Mouse (Mus musculus) heart, embryonic 15.5 days (tissue): ENCODE data around the gene Emid1. TPM values are rescaled to one million over a fixed set of nuclear protein-coding genes. Genes with fewer than 3 reads are reported as not detected.
"Not testable (repeated sequence)": the region's sequence is repeated elsewhere in the genome, so short reads cannot be mapped to it uniquely, and the experiment has no call there.

Experiments
- ATAC-seq: fragments of 200-750 bp; cut with Nextera tagmentation; replicated peaks from 2 replicates; pipeline ENCODE4 v1.8.0; 2017; ENCODE audit warnings: low read depth, moderate TSS enrichment; ENCODE audit not compliant: insufficient number of reproducible peaks, insufficient read depth, low FRiP score
- H3K27ac ChIP-seq: fragments of 300-500 bp; sonication (generic); 2 replicates; pipeline ENCODE4 v1.5.1; 2015; ENCODE audit warnings: mild to moderate bottlenecking, inconsistent platforms
- H3K27me3 ChIP-seq: fragments of 300-500 bp; sonication (generic); 2 replicates; pipeline ENCODE4 v1.6.1; 2015; ENCODE audit warnings: inconsistent platforms
- H3K36me3 ChIP-seq: fragments of 300-500 bp; sonication (generic); 2 replicates; pipeline ENCODE4 v1.6.1; 2015; ENCODE audit warnings: mild to moderate bottlenecking, inconsistent platforms
- H3K4me1 ChIP-seq: fragments of 300-500 bp; sonication (generic); replicated peaks from 2 replicates; pipeline ENCODE4 v1.6.1; 2015; ENCODE audit warnings: inconsistent platforms
- H3K4me2 ChIP-seq: fragments of 300-500 bp; sonication (generic); 2 replicates; pipeline ENCODE4 v1.6.1; 2015; ENCODE audit warnings: inconsistent platforms, mild to moderate bottlenecking, moderate library complexity
- H3K4me3 ChIP-seq: fragments of 300-500 bp; sonication (generic); 2 replicates; pipeline ENCODE4 v1.5.1; 2015; ENCODE audit warnings: mild to moderate bottlenecking, inconsistent platforms
- H3K9ac ChIP-seq: fragments of 300-500 bp; sonication (generic); 2 replicates; pipeline ENCODE4 v1.6.1; 2015; ENCODE audit warnings: mild to moderate bottlenecking, inconsistent platforms
- H3K9me3 ChIP-seq: fragments of 300-500 bp; sonication (generic); replicated peaks from 2 replicates; pipeline ENCODE4 v1.6.1; 2016; ENCODE audit warnings: inconsistent platforms
- WGBS: fragments of 180-500 bp; shearing (Covaris S2); methylation state at CpG from one replicate; pipeline ENCODE4 v1.1.7; 2015; ENCODE audit warnings: mixed read lengths; 5-methylcytosine and 5-hydroxymethylcytosine counted together
- polyA plus RNA-seq: library from polyadenylated mRNA; unstranded; fragments of >200 nt; fragmentation: Nextera tagmentation; extraction: Ambion mirVana; gene quantifications from 2 replicates; pipeline ENCODE4 v1.2.1, GENCODE M21; 2015

Gene Emid1
- polyA plus RNA-seq, 1 experiment from 2014 or later: 6.5 TPM

DNA sequence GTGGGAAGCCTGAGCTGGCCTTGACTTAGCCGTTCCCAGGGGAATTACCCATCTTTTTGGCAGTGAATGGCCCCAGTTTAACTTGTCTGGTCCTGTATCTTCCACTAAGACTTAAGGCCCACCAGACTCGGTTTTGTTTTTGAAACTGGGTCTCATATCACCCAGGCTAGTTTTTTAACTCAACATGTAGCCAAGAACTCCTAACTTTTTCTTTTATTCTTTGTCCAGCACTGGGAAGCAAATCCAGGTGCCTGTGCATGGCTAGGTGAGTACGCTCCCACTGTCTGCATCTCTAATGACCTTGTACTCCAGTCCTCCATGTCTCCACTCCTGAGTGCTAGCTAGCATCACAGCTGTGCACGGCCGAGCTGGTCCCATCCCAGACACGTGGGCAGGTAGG lies 50.4 kb downstream of the Emid1 start:
- 76% methylated on average over 6 of the region's 6 CpGs for WGBS
- no peak overlapping the region for H3K27ac ChIP-seq
- no peaks in the 10 kb centered on the region for H3K27me3 ChIP-seq
- peaks cover 12% of the 10 kb centered on the region for H3K36me3 ChIP-seq
- H3K9me3 ChIP-seq: no peaks in the 10 kb centered on the region
- H3K4me2 ChIP-seq: no peak overlapping the region
- no peak overlapping the region for H3K4me3 ChIP-seq
- no peak overlapping the region for H3K9ac ChIP-seq
- H3K4me1 ChIP-seq: peaks cover 16% of the 10 kb centered on the region
- ATAC-seq: no peak

DNA sequence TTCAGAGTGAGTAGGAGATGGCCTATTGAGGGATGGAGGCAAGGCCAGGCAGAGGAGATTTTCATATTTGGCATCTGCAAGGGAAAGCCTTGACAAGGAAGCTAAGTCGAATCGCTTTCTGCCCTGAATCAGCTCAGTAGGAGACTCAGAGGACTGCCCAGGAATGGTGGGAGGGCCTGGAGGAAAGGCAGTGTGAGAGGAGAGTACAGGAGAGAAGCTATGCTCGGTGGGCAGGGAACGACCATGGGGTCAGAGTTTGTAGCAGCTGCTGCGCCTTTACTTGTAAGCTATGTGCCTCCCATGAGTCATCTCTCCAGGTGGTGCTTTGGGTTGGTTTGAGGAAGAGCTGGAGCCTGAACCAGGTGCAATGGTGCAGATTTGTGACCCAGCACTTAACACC lies 51.3 kb downstream of the Emid1 start:
- ATAC-seq: no peak
- 67% methylated on average over 5 of the region's 5 CpGs for WGBS
- Histone ChIP-seq H3K4me3 (peak overlapping the region; percentile 97), H3K4me1 (peaks cover 23% of the 10 kb centered on the region), H3K9ac (no peak overlapping the region), H3K27ac (no peak overlapping the region), H3K9me3 (no peaks in the 10 kb centered on the region), H3K36me3 (peaks cover 12% of the 10 kb centered on the region), H3K4me2 (peak overlapping the region; percentile 79), H3K27me3 (no peaks in the 10 kb centered on the region)

DNA sequence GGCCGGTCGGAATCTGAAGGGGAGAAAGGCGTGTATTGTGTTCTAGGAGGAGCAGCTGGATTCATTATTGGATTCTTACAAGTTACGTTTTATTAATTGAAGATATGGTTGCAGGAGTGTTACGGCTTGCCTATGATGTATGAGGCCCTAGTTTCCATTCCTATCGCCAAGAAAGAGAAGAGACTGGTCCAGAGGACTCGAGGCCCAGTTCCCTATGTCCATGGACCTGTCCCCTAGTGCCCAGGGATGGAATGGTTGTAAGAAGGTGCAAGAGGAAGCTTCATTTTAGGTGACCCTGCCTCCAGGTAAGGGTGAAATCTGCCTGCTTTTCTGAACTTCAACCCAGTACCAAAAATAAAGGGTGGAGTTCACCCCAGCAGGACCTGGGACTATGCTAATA lies 51.8 kb downstream of the Emid1 start:
- Histone ChIP-seq H3K4me2 (peak overlapping the region; percentile 79), H3K9me3 (no peaks in the 10 kb centered on the region), H3K9ac (peak overlapping the region; percentile 97), H3K36me3 (peaks cover 12% of the 10 kb centered on the region), H3K4me1 (peaks cover 26% of the 10 kb centered on the region), H3K4me3 (peak overlapping the region; percentile 97), H3K27ac (peak overlapping the region; percentile 98), H3K27me3 (no peaks in the 10 kb centered on the region)
- ATAC-seq: no peak
- under 1% methylated on average over 7 of the region's 7 CpGs for WGBS

DNA sequence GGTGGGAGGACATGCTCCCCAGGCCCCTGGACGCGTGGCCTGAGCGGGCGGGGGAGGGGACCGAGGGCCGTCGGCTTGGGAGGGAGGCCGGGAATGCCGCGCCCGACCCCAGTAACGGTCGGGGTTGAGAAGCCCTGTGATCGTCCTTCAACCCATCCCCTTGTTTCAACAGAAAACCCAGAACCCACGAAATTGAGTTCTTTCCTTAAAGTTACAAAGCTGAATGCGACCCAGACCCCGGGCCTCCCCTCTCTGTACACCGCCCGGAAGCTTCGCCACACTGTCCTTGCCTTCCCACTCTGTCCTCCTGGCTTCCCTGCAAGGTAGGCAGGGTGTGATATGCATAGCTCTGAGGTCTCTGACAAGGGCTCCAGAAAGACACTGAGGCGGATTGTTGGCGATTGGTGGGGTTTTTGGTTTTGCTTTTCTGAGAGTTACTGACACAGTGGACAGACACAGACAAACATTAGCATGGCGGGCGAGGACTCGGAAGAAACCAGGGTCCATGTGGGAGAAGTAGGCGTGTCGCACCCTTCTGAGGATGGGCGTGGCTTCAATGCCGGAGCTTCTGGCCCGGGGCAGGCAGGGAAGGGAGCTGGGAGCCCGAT lies 52.4 kb downstream of the Emid1 start:
- Histone ChIP-seq H3K27ac (peak overlapping the region; percentile 98), H3K36me3 (peaks cover 8% of the 10 kb centered on the region), H3K4me3 (peak overlapping the region; percentile 97), H3K9ac (peak overlapping the region; percentile 97), H3K27me3 (no peaks in the 10 kb centered on the region), H3K4me1 (peaks cover 27% of the 10 kb centered on the region), H3K4me2 (peak overlapping the region; percentile 79), H3K9me3 (no peaks in the 10 kb centered on the region)
- under 1% methylated on average over 31 of the region's 31 CpGs for WGBS
- peak; percentile 76 for ATAC-seq

DNA sequence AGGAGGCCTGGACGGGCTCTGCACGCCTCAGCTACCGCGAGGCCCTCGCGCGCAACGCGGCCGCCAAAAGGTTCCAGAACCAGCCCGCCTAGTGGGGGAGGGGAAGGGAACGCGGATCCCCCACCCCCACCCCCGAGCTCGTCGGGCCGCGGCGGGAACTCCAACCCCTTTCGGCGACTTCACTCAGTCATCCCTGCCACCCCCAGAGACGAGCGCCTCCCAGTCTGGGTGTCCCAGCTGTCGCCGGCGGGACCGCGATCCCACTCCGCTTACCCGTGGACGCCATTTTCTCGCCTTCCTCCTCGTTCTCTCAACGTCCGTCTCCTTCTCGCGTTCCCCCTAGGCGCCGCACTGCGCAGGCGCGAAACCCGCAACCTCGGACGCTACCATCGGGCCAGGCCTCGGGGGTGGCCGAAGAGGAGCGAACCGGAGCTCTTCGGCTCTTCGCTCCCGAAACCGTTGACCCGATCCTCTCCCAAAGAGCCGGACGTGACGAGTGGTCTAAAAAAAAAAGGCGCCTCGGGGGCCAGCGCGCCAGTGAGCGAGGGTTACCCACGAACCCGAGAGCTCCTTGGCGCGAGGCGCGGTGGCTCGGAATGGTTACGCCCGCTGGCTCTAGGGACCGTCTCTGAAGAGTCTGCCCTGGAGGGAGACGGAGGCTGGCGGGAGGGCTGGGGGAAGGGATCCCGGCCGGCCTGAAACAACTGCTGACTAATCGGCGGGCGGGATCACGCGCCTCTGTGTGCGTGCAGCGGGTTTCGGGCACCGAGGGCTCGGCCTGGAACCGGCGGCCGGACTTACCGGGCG lies 53.1 kb downstream of the Emid1 start, which contains the start of the genes Rhbdd3 and Ewsr1:
Gene Rhbdd3, plus strand, starts transcription at position 191 of the 807 bp plus-strand sequence.
Gene Ewsr1, minus strand, starts transcription at position 531 of the 807 bp plus-strand sequence.
- WGBS: under 1% methylated on average over 92 of the region's 92 CpGs
- Histone ChIP-seq H3K4me3 (peak within 1 kb of the TSS; percentile 97), H3K27me3 (no peaks in the 10 kb centered on the region), H3K27ac (peak within 1 kb of the TSS; percentile 98), H3K4me1 (peaks cover 27% of the 10 kb centered on the region), H3K4me2 (peak within 1 kb of the TSS; percentile 79), H3K36me3 (peaks cover under 1% of the 10 kb centered on the region; the same call in 1 of the 2 replicates), H3K9me3 (no peaks in the 10 kb centered on the region), H3K9ac (peak within 1 kb of the TSS; percentile 97)
- peak; percentile 86 for ATAC-seq

DNA sequence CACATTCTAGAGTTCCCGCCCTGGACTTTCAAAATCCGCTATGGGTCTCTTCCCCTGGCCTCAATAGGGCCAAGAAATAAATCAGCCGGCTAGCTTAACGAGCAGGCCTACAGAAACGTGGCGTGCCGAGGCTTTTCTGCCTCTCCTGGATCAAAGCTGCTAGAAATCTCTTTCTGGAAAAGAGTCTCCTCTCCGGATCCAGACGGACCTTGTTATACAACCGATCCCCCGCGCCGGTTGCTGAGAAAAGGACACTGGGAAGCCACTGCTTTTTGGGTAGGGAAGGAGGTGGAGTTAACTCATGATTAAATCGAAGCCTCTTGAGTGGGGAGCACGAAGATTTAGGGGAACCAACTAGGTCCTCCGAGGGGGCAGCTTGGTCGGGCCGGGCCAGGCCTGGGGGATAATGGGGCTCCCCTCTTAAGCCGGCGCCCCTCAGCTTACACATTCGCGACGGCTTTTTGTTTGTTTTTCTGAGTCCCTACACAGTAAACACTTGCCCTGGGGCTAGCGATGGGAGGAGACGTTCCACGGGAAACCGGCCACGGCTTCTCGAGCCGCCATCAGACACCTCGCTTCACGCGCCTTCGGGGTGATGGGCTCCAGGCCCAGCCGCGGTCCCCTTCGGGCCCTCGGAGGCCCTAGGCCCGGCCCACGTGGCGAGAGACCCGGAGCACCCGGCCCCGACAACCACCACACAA lies 53.9 kb downstream of the Emid1 start:
- H3K36me3 ChIP-seq: no peaks in the 10 kb centered on the region; the same call in 1 of the 2 replicates
- peak overlapping the region; percentile 97 for H3K9ac ChIP-seq
- peak overlapping the region; percentile 97 for H3K4me3 ChIP-seq
- H3K27me3 ChIP-seq: no peaks in the 10 kb centered on the region
- H3K27ac ChIP-seq: peak overlapping the region; percentile 98
- under 1% methylated on average over 44 of the region's 44 CpGs for WGBS
- no peaks in the 10 kb centered on the region for H3K9me3 ChIP-seq
- peaks cover 27% of the 10 kb centered on the region for H3K4me1 ChIP-seq
- H3K4me2 ChIP-seq: peak overlapping the region; percentile 78
- no peak; the same call in 1 of the 2 replicates for ATAC-seq

DNA sequence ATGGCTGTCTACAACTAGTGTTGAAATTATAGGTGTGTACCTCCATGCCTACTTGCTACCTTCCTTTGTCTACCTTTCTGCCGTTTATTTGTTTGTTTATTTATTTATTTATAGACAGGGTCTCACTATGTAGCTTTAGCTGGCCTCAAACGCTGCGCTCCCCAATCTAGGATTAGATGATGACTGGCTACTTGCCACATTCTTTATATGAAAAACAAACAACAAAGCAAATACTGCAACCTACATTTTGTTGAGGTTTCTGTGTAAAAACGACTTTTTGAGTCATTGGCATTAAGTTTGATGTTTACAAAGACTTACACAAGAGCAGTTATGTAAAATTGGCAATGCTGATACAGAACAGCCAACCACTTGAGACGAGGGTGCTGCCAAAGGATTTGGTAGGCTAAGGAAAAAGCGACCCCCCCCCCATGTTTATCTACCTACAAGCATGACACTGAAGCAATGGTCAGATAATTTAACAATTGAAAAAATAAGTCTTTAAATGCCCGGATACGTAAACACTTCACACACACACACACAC lies 55.5 kb downstream of the Emid1 start:
- Histone ChIP-seq H3K4me3 (peak overlapping the region; percentile 97), H3K4me1 (peaks cover 27% of the 10 kb centered on the region), H3K9me3 (no peaks in the 10 kb centered on the region), H3K4me2 (peak overlapping the region; percentile 78), H3K9ac (peak overlapping the region; percentile 97; the same call in 1 of the 2 replicates), H3K36me3 (peaks cover 11% of the 10 kb centered on the region), H3K27ac (no peak overlapping the region), H3K27me3 (no peaks in the 10 kb centered on the region)
- WGBS: 46% methylated on average over 8 of the region's 8 CpGs
- ATAC-seq: no peak

DNA sequence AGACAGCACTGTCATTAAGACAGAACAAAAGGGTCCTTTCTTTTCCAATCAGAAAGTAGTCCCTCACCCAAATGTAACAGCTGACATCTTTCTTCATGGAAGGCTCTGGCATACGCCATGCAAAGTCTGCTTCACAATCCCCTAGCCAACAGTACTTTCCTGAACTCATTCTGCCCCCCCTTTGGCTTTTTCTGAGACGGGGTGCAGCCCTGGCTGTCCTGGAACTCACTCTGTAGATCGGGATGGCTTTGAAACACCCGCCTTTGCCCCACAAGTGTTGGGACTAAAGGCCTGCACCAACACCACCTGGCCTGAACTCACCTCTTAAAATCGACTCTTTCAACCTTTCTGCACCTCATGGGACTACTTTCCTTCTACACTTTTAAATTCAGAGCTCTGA lies 56.2 kb downstream of the Emid1 start:
- 68% methylated on average over 5 of the region's 5 CpGs for WGBS
- H3K9me3 ChIP-seq: no peaks in the 10 kb centered on the region
- H3K27ac ChIP-seq: no peak overlapping the region
- H3K4me2 ChIP-seq: no peak overlapping the region
- peaks cover 27% of the 10 kb centered on the region for H3K4me1 ChIP-seq
- H3K4me3 ChIP-seq: peak overlapping the region; percentile 1; the same call in 1 of the 2 replicates
- H3K36me3 ChIP-seq: peaks cover 16% of the 10 kb centered on the region
- no peak overlapping the region for H3K9ac ChIP-seq
- no peak for ATAC-seq
- H3K27me3 ChIP-seq: no peaks in the 10 kb centered on the region

DNA sequence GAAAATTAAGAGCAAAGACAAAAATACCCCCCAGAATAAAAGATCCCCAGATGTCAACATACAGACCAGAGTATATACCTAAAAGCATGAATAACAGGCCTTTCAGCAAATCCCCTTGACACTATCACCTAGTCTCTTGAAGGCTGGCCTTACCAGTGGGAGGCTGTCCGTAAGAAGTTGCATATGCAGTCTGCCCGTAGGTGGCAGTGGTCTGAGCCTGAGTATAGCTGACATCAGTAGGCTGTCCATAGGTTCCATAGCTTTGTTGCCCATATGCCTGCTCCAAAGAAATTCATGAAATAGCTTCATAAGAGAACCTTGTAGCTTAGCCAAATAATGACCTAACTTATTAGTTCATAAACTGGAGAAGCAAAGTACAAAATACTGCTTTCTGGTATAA lies 60.4 kb downstream of the Emid1 start:
- peaks cover 54% of the 10 kb centered on the region for H3K36me3 ChIP-seq
- no peak overlapping the region for H3K4me3 ChIP-seq
- H3K27me3 ChIP-seq: no peaks in the 10 kb centered on the region
- WGBS: 36% methylated on average over 2 of the region's 2 CpGs
- H3K4me2 ChIP-seq: no peak overlapping the region
- H3K9ac ChIP-seq: no peak overlapping the region
- H3K9me3 ChIP-seq: no peaks in the 10 kb centered on the region
- no peak overlapping the region for H3K27ac ChIP-seq
- ATAC-seq: no peak
- H3K4me1 ChIP-seq: peaks cover 12% of the 10 kb centered on the region

DNA sequence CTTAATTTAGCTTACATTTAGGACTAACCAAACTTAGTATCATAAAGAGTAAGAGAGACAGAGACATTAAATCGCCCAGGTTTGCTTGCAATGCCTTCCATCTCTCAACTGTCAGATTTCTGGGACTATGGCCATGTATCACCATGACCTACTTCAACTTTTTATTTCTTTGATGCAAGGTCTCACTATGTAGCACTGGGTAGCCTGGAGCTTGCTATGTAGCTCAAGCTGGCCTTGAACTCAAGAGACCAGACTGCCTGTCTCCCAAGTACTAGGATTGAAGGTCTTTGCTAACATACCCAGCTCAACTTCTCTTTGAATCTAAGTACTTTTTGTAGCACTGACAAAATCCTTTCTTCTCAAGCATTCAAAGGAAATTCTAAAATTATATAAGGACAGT lies 62.9 kb downstream of the Emid1 start:
- H3K9ac ChIP-seq: no peak overlapping the region
- 96% methylated on average over 1 of the region's 1 CpGs for WGBS
- ATAC-seq: no peak

DNA sequence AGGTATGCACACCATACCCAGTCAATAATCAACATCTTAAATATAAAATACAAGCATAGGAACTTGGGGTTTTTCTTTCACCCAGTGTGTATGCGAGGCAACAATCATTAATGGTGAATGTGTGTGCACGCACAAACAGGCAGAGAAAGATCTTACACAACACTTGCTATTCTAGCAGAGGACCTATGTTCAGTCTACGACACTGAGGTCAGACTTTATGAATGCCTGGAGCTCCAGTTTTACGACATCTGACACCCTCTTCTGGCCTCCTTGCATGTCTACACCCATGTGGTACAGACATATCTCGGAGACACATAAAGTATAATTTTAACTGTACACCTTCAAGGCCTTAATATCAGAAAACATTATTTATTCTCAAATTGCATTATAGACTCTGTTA lies 75.2 kb downstream of the Emid1 start:
- ATAC-seq, H3K9ac ChIP-seq, H3K4me1 ChIP-seq, H3K4me2 ChIP-seq, H3K9me3 ChIP-seq, H3K27me3 ChIP-seq, H3K4me3 ChIP-seq, H3K27ac ChIP-seq: not testable (repeated sequence)
- 77% methylated on average over 4 of the region's 5 CpGs for WGBS
- H3K36me3 ChIP-seq: peaks cover 73% of the 10 kb centered on the region

More for the DNA sequence above, 62.9 kb downstream of the Emid1 start:
- no peaks in the 10 kb centered on the region for H3K9me3 ChIP-seq
- no peaks in the 10 kb centered on the region for H3K27me3 ChIP-seq
- no peak overlapping the region for H3K27ac ChIP-seq
- H3K4me1 ChIP-seq: no peaks in the 10 kb centered on the region
- H3K36me3 ChIP-seq: peaks cover 80% of the 10 kb centered on the region
- H3K4me2 ChIP-seq: no peak overlapping the region
- no peak overlapping the region for H3K4me3 ChIP-seq
